Mouse (Mus musculus) gastrocnemius, postnatal 4 days (tissue): ENCODE measurements around the gene Casp2. TPM values are rescaled to one million over a fixed set of nuclear protein-coding genes. Genes with fewer than 3 reads are reported as not detected.
A peak's percentile ranks its signal among the peaks of the same experiment; 100 is the strongest.

Experiments
- DNase-seq, 2 experiments: peaks; one replicate each; pipeline ENCODE4 v3.0.0; 2021 to 2022; ENCODE audit warnings: low spot score in 2 of 2, mixed read lengths in 2 of 2
- total RNA-seq, 2 experiments: library from RNA; stranded (reverse); gene quantifications; 2 replicates each; pipeline ENCODE4 v1.2.3; 2021

The Casp2 gene
- total RNA-seq, 2 experiments from 2014 or later = 21.1 to 23.0 TPM

GRCm38 (mm10) chr6:42270817-42271216 is 6.0 kb downstream of the Casp2 start:
- no peak for DNase-seq

DNA sequence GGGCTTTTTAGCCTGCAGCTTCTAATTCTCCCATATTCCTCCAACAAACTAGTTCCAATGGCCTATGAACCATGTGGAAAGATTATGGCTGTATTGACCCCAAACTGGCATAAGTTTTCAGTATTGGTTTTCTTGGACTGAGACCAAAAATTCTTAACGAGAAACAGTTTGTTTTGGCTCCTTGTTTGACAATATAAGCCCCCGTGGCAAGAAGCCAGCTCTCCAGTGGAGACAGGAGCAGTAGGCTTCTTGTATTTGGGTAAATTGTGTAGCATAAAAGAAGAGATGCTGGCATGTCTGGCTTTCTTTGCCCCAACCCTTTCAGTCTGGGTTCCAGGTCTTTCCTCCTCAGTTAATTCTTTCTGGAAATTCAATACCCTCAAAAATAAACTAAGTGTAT is 11.4 kb downstream of the Casp2 start:
- no peak for DNase-seq

DNA sequence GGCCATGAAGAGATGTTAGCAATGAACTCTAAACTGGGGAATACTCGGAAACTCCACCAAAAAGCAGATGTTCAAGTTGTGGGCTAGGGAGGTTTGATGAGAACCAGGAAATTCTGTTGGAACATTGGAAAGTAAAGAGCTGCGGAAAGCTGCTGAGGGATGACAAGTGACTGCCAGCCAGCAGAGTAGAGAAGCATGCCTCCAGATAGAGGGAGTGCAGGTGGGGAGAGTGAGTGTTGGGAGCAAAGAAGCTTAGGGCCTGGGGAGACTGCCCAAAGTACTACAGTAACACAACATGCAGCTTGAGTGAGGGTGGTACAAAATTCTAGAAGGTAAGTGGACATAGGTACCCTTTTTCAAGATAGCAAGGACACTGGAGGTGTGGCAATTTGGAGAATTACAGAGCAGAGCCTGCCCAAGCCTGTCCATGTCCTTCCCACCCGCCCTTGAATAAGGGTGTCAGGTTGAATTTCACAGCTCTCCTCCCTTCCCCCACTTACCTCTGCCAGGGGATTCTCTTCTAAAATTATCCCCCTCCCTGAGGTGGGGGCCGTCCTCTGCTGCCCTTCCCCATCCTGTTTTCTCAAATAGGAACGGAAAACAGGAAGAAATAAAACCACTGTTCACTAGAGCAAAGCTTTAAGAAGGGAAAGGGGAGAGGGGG is 18.2 kb downstream of the Casp2 start:
- DNase-seq = no peak

DNA sequence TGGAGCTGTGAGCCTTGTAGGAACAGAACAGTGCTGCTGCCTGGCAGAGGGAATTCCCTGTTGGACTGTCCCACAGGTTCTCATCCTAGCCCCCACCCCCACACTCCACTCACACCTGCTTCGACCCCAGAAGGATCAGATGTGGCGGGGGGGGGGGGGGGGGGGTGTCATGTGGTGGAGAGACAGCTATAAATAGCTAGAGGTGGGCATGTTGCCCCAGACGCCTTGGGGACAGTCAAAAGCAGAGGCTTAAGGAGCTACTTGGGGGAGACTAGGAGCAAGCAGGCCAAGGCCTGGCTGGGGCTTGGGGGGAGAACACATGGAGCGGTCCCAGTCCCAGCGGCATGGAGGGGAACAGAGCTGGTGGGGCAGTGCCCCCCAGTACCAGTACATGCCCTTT is 21.7 kb downstream of the Casp2 start, which contains the start of gene Clcn1:
TSS of gene Clcn1 (plus strand) at position 238 of the 400 bp plus-strand sequence.
- no peak for DNase-seq

GRCm38 (mm10) chr6:42287562-42287961 is 22.8 kb downstream of the Casp2 start:
- no peak for DNase-seq

- no peak for DNase-seq
These were observed 28.5 kb downstream of the Casp2 start for GRCm38 (mm10) chr6:42293327-42293726.

GRCm38 (mm10) chr6:42295549-42296094 is 30.8 kb downstream of the Casp2 start:
- DNase-seq = no peak

DNA sequence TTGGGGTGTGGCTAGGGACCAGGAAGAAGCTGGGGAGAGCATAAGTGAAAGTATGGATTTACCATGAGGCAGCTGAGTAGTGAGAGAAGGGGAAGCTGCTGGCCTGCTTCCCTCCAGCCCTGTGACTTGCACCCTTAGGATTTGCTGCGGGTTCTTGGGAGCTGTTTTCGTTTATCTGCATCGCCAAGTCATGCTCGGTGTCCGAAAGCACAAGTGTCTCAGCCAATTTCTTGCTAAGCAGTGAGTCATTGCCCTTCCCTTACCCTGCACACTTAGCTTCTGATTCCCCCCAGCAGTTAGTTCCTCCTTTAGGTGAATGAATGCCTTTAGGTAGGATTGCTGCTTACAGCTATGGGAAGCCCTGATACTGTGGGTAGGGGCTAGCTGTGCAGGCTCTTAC is 34.6 kb downstream of the Casp2 start:
- no peak for DNase-seq

- no peak for DNase-seq
These were observed 45.1 kb downstream of the Casp2 start for GRCm38 (mm10) chr6:42309816-42310378.

GRCm38 (mm10) chr6:42310427-42311053 is 45.8 kb downstream of the Casp2 start:
- DNase-seq = no peak

GRCm38 (mm10) chr6:42318293-42318692 is 53.5 kb downstream of the Casp2 start:
- DNase-seq = no peak

DNA sequence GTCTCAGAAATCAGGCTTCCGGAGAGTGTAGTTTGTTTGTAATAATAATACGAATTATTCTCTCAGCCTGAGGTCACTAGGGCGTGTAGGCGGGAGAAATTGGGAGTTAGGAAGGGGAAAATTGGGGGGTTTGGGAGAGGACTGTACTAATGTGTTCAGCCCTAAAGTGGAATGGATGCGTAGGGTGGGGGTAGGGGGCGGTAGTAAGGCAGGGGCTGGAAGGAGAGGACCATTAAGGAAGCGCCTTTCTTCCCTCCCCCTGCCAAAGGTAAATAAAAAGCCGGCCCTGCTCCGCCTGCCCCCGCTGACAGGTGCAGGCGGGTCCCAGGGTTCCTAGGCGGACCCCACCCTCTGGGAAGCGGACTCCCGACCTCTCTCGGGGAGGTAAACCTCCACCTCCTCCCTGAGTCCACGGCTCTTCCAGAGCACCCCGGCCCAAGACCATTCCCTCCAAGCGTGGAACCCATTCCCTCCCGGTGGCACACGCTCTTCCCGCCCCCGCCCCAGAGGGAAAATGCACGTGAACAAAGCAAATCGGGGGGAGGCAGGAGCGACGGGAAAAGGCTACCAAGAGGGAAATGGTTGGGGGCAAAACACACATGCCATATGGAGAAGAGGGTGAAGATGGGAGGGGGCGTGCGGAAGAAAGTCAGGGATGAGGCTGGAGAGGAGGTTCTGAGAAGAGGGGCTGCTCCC is 58.7 kb downstream of the Casp2 start:
- no peak for DNase-seq

- DNase-seq = peak in 1 of 2 experiments; percentile 23
These were observed 59.3 kb downstream of the Casp2 start for GRCm38 (mm10) chr6:42324067-42324481.

- DNase-seq = peak; percentile 29 to 43
These were observed 59.9 kb downstream of the Casp2 start, which contains the start of gene Fam131b for GRCm38 (mm10) chr6:42324482-42325267. Fam131b (minus strand) TSS chr6:42324643.

- peak; percentile 51 to 70 for DNase-seq
These were observed 60.5 kb downstream of the Casp2 start for GRCm38 (mm10) chr6:42325268-42325609.

- DNase-seq = no peak
These were observed 61.7 kb downstream of the Casp2 start for GRCm38 (mm10) chr6:42326509-42326908.

- DNase-seq = no peak
These were observed 64.0 kb downstream of the Casp2 start for GRCm38 (mm10) chr6:42328757-42329156.

DNA sequence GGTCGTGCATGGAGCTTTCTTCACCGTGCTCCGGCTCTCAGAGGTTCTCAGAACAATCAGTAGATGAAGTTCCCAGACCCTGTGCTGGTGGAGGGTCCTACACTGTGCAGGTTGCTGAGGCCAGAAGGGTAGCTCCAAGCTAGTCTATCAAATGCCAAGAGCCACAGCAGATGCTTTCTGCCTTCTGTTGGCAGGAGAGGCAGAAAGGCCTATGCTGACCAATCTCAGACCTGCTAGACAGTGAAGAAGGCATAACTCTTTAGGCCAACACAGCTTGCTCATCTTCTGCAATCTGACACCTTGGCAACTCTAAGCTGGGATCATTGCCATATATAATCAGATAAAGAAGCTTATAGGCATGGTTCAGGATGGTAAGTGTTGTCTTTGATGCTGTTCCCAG is 65.4 kb downstream of the Casp2 start:
- DNase-seq = no peak

DNA sequence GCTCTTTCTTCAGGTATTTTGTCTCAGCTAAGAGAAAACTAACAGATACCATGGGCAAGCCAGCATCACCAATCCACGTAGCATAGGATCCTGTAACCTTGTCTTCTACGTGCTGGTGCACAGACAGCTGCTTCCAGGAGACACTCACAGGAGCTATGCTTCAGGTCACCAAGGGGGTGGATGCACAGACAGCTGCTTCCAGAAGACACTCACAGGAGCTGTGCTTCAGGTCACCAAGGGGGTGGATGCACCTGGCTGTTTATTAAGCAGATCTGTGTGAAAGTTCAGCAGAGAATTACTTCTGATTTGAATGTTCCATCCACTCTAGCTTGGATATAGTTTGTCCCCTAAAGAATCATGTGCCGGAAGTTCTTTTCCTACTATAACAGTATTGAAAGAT is 66.2 kb downstream of the Casp2 start:
- DNase-seq = no peak
